Mouse (Mus musculus) R1 (cell line): ENCODE measurements at regions not wholly inside any gene's neighbourhood (a gene's known extent, or its start where the extent isn't known, plus 50 kb on each side); places are given as distances from the start of the nearest gene placed in this dataset.
"Not testable (repeated sequence)": the region's sequence is repeated elsewhere in the genome, so short reads cannot be mapped to it uniquely, and the experiment has no call there.

Experiments
- DNase-seq: peaks from one replicate; pipeline ENCODE4 v3.0.0-alpha.2; 2018; ENCODE audit warnings: low read depth, low spot score

- DNase-seq: no peak
Measured at GRCm38 (mm10) chr15:24358398-24358797, 1055.2 kb downstream of the Basp1 start.

GRCm38 (mm10) chr15:24348975-24349560 lies 1064.5 kb downstream of the Basp1 start:
- DNase-seq: no peak

GRCm38 (mm10) chr15:24335876-24336275 lies 1077.7 kb downstream of the Basp1 start:
- DNase-seq: peak; percentile 23

GRCm38 (mm10) chr15:24303123-24303522 lies 1110.4 kb downstream of the Basp1 start:
- DNase-seq: not testable (repeated sequence)

GRCm38 (mm10) chr15:24297236-24297635 lies 1116.3 kb downstream of the Basp1 start:
- no peak for DNase-seq

GRCm38 (mm10) chr15:24296798-24297197 lies 1116.8 kb downstream of the Basp1 start:
- DNase-seq: no peak

- DNase-seq: no peak
Measured at GRCm38 (mm10) chr15:24275100-24275499, 1138.5 kb downstream of the Basp1 start.

- no peak for DNase-seq
Measured at GRCm38 (mm10) chr15:24267360-24267759, 1146.2 kb downstream of the Basp1 start.
